Comparison of ENCODE assay signal across 14 mouse cellular contexts in genomic region chr7:64570914-64571313, GRCm38 (mm10).
"Had no signal": no experiment of that assay in that cellular context is flagged by ENCODE, and none has a peak within 500 bp of the region (broad histone marks: within the 10 kb centered on the region; RNA-seq: fewer than 3 reads in every experiment).

No protein-coding gene starts in this region.

- H3K27ac ChIP-seq: lung, embryonic 15.5 days; macrophage; midbrain, embryonic 13.5 days; midbrain, embryonic 15.5 days; neural tube, embryonic 12.5 days; stomach, embryonic 15.5 days; stomach, postnatal 0 days had no signal

- H3K4me3 ChIP-seq: lung, embryonic 15.5 days; midbrain, embryonic 13.5 days; midbrain, embryonic 15.5 days; neural tube, embryonic 12.5 days; stomach, embryonic 15.5 days had no signal

- DNase-seq: lung, adult 2 months; lung, postnatal 14 days; lung, postnatal 36 days; right cerebral cortex, postnatal 14 days; thymus, adult 2 months; thymus, postnatal 25 days; thymus, postnatal 4 days had no signal
